Mouse (Mus musculus) thymus, adult 2 months (tissue): ENCODE measurements around the gene Ckmt2.

Source experiments
- CTCF ChIP-seq: fragments of 200-500 bp; IDR thresholded peaks from 2 replicates; pipeline ENCODE4 v1.5.1; 2012; ENCODE audit warnings: mild to moderate bottlenecking, control low read depth, low read length, moderate library complexity, borderline replicate concordance; ENCODE audit not compliant: control insufficient read depth, poor library complexity, insufficient read depth; ENCODE audit errors: extremely low read depth
- POLR2A ChIP-seq: fragments of 200-500 bp; IDR thresholded peaks from 2 replicates; pipeline ENCODE4 v1.6.1; 2012; ENCODE audit warnings: mild to moderate bottlenecking, low read length, control low read depth, moderate library complexity; ENCODE audit not compliant: control insufficient read depth, poor library complexity, insufficient read depth; ENCODE audit errors: extremely low read depth

DNA sequence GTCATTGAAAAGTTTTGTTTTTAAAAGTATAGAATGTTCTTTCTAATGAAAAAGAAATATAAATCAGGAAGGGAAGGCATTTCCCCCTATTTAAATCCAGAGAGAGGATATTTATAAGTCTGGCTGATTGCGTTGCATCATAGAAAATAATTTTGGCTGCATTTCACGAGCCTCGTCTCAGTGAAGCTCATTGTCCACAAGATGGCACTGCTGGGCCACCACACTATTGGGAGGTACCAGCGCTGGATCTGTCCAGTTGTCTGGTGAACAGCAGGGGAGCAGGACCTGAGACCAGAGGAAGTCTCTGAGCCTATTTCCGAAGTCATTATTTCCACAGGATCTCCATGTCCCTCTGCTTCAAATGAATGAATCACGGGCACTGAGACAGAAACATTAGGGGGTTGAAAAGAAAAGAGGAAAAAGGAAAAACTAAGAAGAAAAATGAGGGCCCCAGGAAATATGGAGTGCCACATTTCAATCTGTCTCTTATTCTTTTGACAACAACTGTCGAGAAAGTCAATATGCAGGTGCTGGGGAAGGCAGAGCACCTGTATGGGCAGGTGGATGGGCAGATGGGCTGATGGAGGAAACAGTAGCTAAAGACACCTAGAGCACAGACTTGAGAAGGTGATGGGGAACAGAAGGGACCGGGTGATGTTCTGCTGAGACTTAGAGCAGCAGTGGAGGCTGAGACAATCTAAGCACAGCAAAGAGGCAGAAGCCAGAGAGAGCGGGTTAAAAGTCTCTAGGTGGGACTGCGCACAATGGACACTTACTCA lies 31.7 kb upstream of the Ckmt2 start:
- TF ChIP-seq CTCF, result peak; percentile 67; the same call in 1 of the 2 replicates
- no peak for TF ChIP-seq POLR2A
